Mouse (Mus musculus) cerebellum, postnatal 10 days (tissue): ENCODE results near the gene Pglyrp3.

Experiments
- DNase-seq, 2 experiments: peaks; one replicate each; pipeline ENCODE4 v3.0.0; 2021; ENCODE audit warnings: mixed read lengths in 2 of 2

Pglyrp3 gene

GRCm38 (mm10) chr3:92014283-92014682 is at the start of gene Pglyrp3:
TSS of gene Pglyrp3 (plus strand) at chr3:92014583.
- DNase-seq, result no peak

- DNase-seq, result no peak
Observed at GRCm38 (mm10) chr3:92011001-92011400, 3.4 kb upstream of the Pglyrp3 start.

GRCm38 (mm10) chr3:92024541-92024940 is 10.2 kb downstream of the Pglyrp3 start:
- DNase-seq, result peak in 1 of 2 experiments; percentile 0

GRCm38 (mm10) chr3:92033203-92033602 is 18.8 kb downstream of the Pglyrp3 start:
- no peak for DNase-seq

- no peak for DNase-seq
Observed at GRCm38 (mm10) chr3:92033892-92034291, 19.5 kb downstream of the Pglyrp3 start.

- DNase-seq, result peak; percentile 33 to 70
Observed at GRCm38 (mm10) chr3:92050382-92051054, 36.1 kb downstream of the Pglyrp3 start.

- DNase-seq, result peak; percentile 67 to 69
Observed at GRCm38 (mm10) chr3:92080462-92081284, 66.3 kb downstream of the Pglyrp3 start.
